Mouse (Mus musculus) kidney, adult 18-20 months (tissue): ENCODE results near the gene Olfr584.

ENCODE experiments used
- DNase-seq: peaks from one replicate; pipeline ENCODE4 v3.0.0; 2021

The Olfr584 gene

DNA sequence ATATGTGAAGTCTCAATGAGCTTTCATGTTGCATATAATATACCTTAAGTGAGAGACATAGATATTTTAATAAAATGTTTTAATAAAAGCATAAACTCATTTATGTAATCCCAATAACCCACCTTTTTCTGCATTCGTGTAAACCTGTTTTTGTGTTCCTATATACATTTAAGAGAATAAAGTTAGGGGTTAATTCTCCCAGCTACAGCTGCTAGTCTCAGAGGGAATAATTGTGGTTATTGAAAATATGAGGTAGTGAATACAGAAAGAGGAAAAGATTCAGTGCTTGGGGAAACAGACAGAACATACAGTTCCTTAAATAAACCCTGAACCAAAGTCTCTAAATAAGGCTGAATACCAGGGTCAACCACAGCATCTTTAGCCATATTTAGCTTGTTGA lies at the start of gene Olfr584:
Gene Olfr584, plus strand, starts transcription at position 301 of the 400 bp plus-strand sequence.
- no peak for DNase-seq

DNA sequence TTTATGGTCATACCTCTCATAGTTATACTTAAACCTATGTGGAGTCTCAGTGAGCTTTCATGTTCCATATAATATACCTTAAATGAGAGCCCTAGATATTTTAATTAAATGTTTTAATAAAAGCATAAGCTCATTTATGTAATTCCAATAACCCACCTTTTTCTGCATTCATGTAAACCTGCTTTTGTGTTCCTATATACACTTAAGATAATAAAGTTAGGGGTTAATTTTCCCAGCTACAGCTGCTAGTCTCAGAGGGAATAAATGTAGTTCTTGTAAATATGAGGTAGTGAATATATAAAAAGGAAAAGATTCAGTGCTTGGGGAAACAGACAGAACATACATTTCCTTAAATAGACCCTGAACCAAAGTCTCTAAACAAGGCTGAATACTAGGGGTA lies 44.0 kb upstream of the Olfr584 start, which contains the start of gene Olfr582:
Gene Olfr582, plus strand, starts transcription at position 301 of the 400 bp plus-strand sequence.
- DNase-seq: no peak

DNA sequence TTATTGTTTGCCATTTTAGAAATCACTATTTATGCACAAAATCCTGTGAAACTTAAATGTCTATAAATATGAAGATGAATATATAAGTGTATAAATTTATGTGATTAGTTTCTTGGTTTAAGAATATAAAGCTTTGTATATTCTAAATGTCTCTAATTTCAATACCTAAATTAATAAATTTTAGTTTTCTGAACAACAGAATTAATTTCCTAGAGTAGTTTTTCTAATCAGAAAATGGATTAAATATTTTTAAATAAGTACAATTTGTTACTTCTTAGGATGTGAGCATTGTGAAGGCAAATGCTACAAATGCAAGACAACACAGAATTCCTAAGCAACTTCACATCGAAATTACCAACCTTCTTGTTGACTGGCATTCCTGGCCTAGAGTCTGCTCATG lies 30.7 kb upstream of the Olfr584 start, which contains the start of gene Olfr583:
Gene Olfr583, plus strand, starts transcription at position 301 of the 400 bp plus-strand sequence.
- no peak for DNase-seq

DNA sequence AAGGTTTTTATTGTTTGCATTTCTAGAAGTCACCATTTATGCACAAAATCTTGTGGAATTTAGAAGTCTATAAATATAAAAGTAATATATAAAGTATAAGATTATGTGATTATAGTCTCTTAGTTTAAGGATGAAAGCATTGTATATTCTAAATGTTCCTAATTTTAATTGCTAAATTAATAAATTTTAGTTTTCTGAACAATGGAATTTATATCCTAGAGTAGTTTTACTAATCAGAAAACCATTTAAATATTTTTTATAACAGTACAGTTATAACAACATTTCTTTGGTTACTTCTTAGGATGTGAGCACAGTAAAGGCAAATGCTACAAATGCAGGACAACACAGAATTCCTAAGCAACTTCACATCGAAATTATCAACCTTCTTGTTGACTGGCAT lies 15.7 kb downstream of the Olfr584 start, which contains the start of gene Olfr585:
Gene Olfr585, plus strand, starts transcription at position 301 of the 400 bp plus-strand sequence.
- no peak for DNase-seq

DNA sequence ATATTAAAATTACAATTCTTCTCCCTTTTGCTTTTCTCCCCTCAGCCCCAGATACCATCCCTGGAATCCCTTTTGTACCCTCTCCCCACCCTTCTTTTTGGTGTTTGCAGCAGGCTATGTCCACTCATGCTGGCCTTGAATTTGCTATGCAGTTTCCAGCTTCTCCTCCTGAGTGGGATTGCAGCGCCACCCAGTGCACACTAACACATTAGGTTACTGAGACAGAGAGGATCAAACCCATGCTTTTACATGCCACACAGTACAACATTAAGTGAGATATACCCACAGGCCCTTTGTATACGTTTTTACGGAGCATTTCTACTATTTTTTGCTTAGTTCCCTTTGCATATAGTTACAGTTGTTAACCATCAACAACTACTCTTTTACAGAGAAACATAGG lies 37.7 kb downstream of the Olfr584 start:
- DNase-seq: no peak

DNA sequence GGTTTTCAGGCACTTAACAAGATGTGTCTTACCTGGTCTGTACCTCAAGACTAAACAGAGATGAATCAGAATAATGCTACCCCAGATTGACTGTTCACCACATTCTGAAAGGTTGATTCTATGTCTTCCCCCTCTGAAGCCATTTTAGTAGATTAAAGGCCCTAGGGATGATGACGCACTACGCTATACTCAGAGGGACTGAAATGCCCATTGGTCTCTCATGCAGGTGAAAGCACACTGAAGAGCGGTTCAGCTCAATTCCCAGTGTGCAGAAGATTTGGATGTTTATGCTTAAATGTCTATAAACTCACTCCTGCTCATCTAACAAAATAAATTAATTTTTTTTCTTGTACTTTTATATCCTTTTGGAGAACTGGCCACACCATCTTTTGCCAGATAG lies 43.9 kb downstream of the Olfr584 start, which contains the start of gene Olfr586:
Gene Olfr586, minus strand, starts transcription at position 101 of the 400 bp plus-strand sequence.
- no peak for DNase-seq
